Mouse (Mus musculus) heart, adult 2 months (tissue): ENCODE measurements at regions not wholly inside any gene's neighbourhood (a gene's known extent, or its start where the extent isn't known, plus 50 kb on each side); places are given as distances from the start of the nearest gene placed in this dataset.

Source experiments
- CTCF ChIP-seq: fragments of 200-600 bp; IDR thresholded peaks from 2 replicates; pipeline ENCODE4 v1.8.1; 2022; ENCODE audit warnings: antibody characterized with exemption, mild to moderate bottlenecking, moderate library complexity
- POLR2A ChIP-seq: fragments of 200-500 bp; IDR thresholded peaks from 2 replicates; pipeline ENCODE4 v1.6.1; 2011; ENCODE audit warnings: mild to moderate bottlenecking, low read depth, low read length, control low read depth; ENCODE audit not compliant: insufficient read depth

DNA sequence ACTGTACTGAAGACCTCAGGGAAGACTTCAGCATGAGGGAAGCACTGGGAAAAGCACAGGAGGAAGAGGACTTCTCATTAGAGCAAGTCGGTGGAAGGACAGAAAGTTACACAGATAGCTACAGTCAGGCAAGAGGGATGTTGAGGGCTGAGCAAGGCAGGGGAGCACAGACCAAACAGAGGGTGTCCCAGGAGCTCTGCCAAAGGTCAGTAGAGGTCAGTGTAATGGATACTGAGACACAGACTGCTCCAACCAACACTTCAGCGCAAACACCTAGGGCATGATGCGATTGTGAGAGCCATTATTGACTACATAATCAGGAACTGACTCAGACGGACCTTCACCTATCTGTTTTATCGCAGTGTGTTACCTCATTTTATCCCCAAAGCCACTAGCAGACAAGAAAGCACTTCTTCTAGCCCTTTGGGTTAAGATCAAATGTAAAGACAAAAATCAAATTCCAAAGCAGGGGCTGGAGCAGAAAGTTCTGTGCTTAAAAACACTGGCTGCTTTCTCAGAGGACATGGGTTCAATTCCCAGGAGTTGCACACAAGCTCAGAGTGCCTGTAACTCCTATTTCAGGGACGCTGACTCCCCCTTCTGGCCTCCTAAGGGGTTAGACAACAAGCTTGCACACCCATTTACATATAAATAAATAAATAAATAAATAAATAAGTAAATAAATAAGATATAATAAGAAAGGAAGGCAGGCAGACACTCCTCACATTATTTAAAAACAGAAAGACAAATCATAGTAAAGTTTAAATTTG is 197.3 kb upstream of the Trib2 start:
- TF ChIP-seq CTCF (peak; percentile 41), POLR2A (no peak)
